Mouse (Mus musculus) testis, adult 2 months (tissue): Measurements from ENCODE around the gene Mcm9. TPM values are rescaled to one million over a fixed set of nuclear protein-coding genes. Genes with fewer than 3 reads are reported as not detected.

Experiments used
- H3K27ac ChIP-seq: fragments of 200-500 bp; 2 replicates; pipeline ENCODE4 v1.5.1; 2012; ENCODE audit warnings: low read depth, low read length; ENCODE audit not compliant: control insufficient read depth, insufficient read depth
- H3K27me3 ChIP-seq: fragments of 200-500 bp; 2 replicates; pipeline ENCODE4 v1.6.1; 2012; ENCODE audit warnings: mild to moderate bottlenecking, low read length, moderate library complexity; ENCODE audit not compliant: control insufficient read depth, insufficient read depth
- H3K36me3 ChIP-seq: fragments of 200-500 bp; 2 replicates; pipeline ENCODE4 v1.6.1; 2012; ENCODE audit warnings: mild to moderate bottlenecking, low read length; ENCODE audit not compliant: control insufficient read depth, insufficient read depth
- H3K4me1 ChIP-seq: fragments of 200-500 bp; 2 replicates; pipeline ENCODE4 v1.6.1; 2012; ENCODE audit warnings: low read length; ENCODE audit not compliant: control insufficient read depth, insufficient read depth
- H3K4me3 ChIP-seq: fragments of 200-500 bp; 2 replicates; pipeline ENCODE4 v1.5.1; 2012; ENCODE audit warnings: low read depth, mild to moderate bottlenecking, low read length, moderate library complexity, mixed read lengths; ENCODE audit not compliant: control insufficient read depth
- CTCF ChIP-seq: fragments of 200-500 bp; IDR thresholded peaks from 2 replicates; pipeline ENCODE4 v1.5.1; 2012; ENCODE audit warnings: low read depth, mild to moderate bottlenecking, inconsistent platforms, low read length, moderate library complexity; ENCODE audit not compliant: control insufficient read depth, insufficient read depth, insufficient replicate concordance
- POLR2A ChIP-seq: fragments of 200-500 bp; IDR thresholded peaks from 2 replicates; pipeline ENCODE4 v1.6.1; 2012; ENCODE audit warnings: low read depth, mild to moderate bottlenecking, inconsistent platforms, low read length, moderate library complexity; ENCODE audit not compliant: control insufficient read depth
- polyA plus RNA-seq: library from polyadenylated mRNA; depleted of rRNA; stranded (reverse); fragments of >200 nt; gene quantifications from 2 replicates; pipeline ENCODE4 v1.2.3, GENCODE M21; 2012

The Mcm9 gene
- polyA plus RNA-seq, 1 experiment, result 5.7 TPM

DNA sequence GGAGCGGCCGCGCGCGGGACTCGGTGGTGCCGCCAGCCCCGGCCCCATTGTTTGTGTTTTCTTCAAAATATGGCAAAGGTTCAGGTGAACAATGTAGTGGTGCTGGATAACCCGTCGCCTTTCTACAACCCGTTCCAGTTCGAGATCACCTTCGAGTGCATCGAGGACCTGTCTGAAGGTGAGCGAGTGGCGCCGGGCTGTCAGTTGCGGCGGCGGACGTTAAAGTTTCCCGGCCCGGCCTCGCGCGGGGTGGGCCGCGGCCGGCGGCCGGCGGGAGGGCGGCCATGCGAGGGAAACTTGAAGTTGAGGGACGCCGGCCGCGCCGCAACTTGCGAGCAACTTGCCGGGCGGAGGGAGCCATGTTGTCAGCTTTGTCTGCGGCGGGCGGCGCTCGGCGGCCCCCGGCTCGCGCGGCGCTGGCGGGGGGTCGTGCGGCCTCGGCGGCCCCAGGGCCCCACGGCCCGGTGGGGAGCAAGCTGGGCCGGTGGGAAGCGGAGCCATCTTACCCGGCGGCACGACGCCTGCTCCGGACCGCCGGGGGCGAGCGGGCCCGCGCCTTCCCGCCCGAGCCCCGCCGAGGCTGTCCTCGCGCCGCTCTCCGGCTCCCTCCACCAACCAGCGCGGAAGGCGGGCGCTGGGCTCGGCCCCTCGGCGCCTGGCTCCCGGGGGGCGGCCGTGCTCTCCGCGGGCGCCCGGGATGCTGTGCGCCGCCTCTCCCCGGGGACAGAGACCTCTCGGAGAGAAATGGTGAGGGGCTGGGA lies 32.9 kb downstream of the Mcm9 start:
- no peaks in the 10 kb centered on the region for H3K27me3 ChIP-seq
- peak overlapping the region; percentile 92 for H3K4me3 ChIP-seq
- H3K36me3 ChIP-seq, result no peaks in the 10 kb centered on the region
- peaks cover 3% of the 10 kb centered on the region; the same call in 1 of the 2 replicates for H3K4me1 ChIP-seq
- peak overlapping the region; percentile 94 for H3K27ac ChIP-seq
- TF ChIP-seq POLR2A (no peak; the same call in 1 of the 2 replicates), CTCF (no peak)

DNA sequence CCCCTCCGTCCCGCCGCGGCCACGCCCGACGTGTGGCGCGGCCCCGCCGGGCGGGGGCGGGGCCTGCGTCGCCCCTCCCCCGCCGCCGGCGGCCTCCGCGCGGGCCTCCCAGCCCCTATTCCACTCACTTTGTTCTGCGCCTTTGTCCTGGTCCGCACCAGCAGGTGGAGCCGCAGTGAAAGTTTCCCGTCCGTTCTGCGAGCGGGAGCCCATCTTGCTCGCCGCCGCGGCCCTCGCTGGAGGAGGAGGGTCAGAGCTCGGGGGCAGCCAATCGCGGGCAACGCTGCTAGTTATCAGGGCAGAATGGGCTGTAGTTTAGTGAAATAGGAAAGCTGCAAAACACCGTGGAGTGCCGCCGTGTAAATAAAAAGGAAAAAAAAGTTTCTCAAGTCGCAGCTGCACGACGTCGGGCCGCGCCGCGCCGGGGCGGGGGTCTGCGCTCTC lies 33.5 kb downstream of the Mcm9 start, which contains the start of gene Asf1a:
Gene Asf1a (plus strand): TSS at position 81 of the 444 bp plus-strand sequence.
- peak within 1 kb of the TSS; percentile 94 for H3K27ac ChIP-seq
- TF ChIP-seq CTCF (peak; percentile 51; the same call in 1 of the 2 replicates), POLR2A (peak; percentile 78)
- H3K36me3 ChIP-seq, result no peaks in the 10 kb centered on the region
- H3K4me3 ChIP-seq, result peak within 1 kb of the TSS; percentile 93
- H3K4me1 ChIP-seq, result peaks cover 3% of the 10 kb centered on the region; the same call in 1 of the 2 replicates
- H3K27me3 ChIP-seq, result no peaks in the 10 kb centered on the region

DNA sequence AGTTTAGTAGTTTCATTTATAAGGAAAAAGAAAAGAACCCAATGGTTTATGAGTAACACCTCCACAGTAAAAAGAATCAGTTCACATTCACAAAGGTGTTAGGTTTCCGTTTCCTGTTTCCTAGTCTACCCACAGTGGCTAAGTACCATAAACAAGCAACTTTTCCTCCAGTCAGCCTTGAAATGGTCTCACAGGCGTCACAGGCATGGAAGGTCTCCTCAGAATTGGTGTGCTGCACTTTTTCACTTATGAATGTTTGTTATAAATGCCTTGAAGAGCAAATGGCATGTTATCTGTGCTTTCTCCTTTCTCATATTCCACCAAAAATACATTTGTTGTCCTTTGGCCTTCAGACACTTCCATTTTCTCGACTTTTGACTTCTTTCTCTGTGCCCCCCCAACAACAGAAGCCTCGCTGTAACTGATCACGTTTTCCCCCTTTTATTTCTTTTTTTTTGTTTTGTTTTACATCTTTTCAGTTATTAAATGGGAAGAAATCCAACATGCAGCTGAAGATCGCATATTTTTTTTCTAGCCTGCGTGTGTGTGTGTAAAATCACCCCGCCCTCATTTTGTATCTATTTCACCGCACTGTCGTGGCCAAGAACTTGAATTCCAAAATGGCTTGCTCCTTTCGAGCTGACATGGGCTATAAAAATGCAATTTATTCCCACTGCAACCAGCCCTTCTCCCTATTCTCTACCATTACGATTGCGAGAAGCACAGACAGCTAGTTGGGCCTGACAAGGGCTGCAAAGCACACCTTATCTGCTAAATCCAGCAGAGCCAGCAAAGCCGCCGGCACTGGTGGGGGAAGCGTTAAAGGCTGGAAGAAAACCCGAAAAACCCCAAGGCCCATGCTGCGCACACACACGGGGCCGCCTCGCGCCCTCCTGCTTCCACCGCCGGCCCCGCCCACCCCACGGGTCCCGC lies 34.2 kb downstream of the Mcm9 start:
- Histone ChIP-seq H3K27me3 (no peaks in the 10 kb centered on the region), H3K27ac (peak overlapping the region; percentile 79), H3K4me1 (peaks cover 3% of the 10 kb centered on the region; the same call in 1 of the 2 replicates), H3K4me3 (peak overlapping the region; percentile 93), H3K36me3 (no peaks in the 10 kb centered on the region)
- TF ChIP-seq POLR2A (no peak), CTCF (no peak)

DNA sequence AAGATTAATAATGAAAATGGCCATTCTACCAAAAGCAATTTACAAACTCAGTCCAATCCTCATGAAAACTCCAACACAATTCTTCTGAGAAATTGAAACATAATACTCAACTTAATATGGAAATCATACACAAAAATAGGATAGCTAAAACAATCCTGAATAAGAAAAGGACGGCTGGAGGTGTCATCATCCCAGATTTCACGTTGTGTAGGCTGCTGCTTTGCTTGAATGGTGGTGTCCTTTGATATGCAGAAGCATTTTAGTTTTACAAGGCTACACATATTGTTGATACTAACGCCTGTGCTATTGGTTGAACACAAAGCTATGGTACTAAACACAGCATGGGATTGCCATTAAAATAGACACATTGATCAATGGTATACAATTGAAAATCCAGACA lies 44.5 kb downstream of the Mcm9 start:
- Histone ChIP-seq H3K4me1 (peaks cover 3% of the 10 kb centered on the region), H3K4me3 (no peak overlapping the region), H3K27ac (no peak overlapping the region), H3K36me3 (no peaks in the 10 kb centered on the region), H3K27me3 (no peaks in the 10 kb centered on the region)
- TF ChIP-seq POLR2A (no peak), CTCF (no peak)

DNA sequence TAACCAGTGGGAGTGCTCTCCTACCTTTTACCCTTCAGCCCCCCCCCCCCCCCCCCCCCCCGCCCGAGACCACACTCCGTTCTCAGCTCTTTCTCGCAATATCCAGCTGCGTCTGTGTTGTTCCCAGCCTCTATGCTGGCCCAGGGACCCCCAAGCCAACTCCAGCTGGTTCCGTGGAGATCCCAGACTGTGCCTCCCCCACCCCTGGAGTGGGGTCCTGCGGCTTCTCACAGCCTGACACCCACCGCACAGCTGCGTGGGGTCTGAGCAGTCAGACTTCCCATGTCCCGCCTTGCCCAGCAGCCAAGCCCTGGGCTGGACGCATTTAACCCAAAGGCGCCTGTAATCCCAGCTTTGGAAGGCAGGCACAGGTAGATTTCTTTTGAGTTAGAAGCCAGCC lies 49.2 kb downstream of the Mcm9 start:
- Histone ChIP-seq H3K4me1 (peaks cover 10% of the 10 kb centered on the region), H3K27ac (no peak overlapping the region), H3K4me3 (peak overlapping the region; percentile 12), H3K27me3 (no peaks in the 10 kb centered on the region), H3K36me3 (no peaks in the 10 kb centered on the region)
- TF ChIP-seq CTCF (no peak), POLR2A (no peak)

DNA sequence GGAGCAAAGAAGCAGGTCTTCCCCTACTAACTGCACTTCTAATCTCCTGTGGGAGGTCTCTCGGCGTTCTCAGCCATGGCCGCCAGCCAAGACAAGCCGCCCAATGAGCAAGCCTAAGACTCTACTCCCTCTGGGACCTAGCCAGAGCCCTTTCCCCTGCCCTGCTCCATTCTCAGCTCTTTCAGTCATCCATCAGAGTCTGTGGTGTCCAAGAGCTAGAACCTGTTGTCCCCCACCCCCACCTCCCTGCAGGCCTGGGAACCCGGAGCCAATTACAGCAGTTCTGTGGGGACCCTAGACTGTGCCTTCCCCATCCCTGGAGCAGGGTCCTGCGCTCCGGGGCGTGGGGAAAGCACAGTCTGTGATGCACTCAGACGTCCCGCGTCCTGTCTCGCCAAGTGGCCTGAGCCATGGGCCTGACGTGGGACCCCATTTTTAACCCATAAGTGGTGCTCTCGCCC lies 49.6 kb downstream of the Mcm9 start:
- Histone ChIP-seq H3K27ac (no peak overlapping the region), H3K36me3 (no peaks in the 10 kb centered on the region), H3K4me3 (peak overlapping the region; percentile 47), H3K4me1 (peaks cover 10% of the 10 kb centered on the region), H3K27me3 (no peaks in the 10 kb centered on the region)
- TF ChIP-seq CTCF (no peak), POLR2A (peak; percentile 39; the same call in 1 of the 2 replicates)

DNA sequence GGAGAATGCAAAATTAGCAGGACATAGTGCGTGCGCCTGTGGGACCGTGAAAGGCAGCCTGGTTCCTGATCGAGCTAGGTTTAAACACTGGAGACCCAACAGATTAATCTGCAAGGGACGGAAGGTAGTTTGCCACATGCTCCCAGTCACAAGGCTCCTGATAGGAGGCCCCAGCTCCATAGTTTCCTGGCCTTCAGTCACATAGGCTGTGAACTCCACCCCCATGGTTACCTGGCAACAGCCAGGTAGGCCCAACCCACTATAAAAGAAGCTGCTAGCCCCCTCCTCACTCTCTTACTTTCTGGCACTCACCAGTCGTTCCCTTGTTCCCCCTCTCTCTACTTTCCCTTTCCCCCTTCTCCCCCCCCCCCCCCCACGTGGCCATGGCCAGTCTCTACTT lies 50.1 kb downstream of the Mcm9 start:
- Histone ChIP-seq H3K27me3 (no peaks in the 10 kb centered on the region), H3K27ac (no peak overlapping the region), H3K36me3 (no peaks in the 10 kb centered on the region), H3K4me3 (peak overlapping the region; percentile 48), H3K4me1 (peaks cover 10% of the 10 kb centered on the region)
- TF ChIP-seq CTCF (no peak), POLR2A (no peak)

DNA sequence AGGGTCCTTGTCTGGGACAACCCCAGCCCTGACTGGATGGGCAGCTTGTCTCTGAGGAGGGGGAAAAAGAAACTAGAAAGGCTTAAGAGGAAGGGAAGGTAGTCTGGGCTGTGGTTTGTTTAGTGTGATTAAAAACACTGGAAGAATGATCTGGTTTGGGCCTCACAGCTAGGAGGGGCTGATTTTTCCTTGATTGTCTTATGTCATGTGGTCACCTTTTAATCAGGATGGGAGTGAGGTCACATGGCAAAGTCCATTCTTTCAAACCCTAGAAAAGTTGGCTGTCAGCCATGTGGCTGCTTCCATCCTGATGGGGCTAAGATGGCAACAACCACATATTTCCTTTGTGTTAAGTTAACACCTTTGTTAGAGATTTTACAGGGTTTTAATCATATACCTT lies 61.7 kb downstream of the Mcm9 start:
- Histone ChIP-seq H3K4me3 (no peak overlapping the region), H3K27ac (no peak overlapping the region), H3K36me3 (no peaks in the 10 kb centered on the region), H3K27me3 (no peaks in the 10 kb centered on the region), H3K4me1 (no peaks in the 10 kb centered on the region)
- TF ChIP-seq POLR2A, result no peak
- TF ChIP-seq CTCF, result no peak
